8 mouse cellular contexts compared by ENCODE assay signal in the genomic region with DNA sequence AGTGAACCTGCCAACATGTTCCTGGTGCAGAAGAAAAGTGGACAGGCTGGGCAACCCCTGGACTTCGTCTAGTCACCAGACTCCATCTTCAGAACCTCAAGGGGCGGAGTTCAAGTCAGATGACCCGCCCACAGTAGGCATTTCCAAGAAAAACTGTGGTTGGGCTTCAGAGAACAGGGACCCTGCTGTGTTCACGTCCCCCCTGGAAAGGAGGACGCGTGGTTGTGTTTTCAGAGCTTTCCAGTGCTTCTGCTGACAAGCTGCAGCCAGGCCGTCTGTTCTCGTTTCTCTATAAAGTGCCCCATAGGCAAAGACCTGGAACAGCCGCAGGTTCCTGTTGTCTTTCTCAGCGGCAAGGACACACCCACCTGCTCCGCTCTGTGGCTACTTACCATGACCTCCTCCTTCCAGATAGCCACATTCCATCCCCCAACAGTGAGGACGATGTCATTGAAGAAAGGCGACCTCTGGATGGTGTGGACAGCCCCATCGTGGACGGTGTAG.
DNase-seq lines count a peak whose midpoint lies in the region; ATAC-seq and TF ChIP-seq lines count a peak whose summit lies in the region.

No protein-coding gene starts in this region.

- H3K36me3 ChIP-seq in hindbrain, embryonic 13.5 days, result no peaks in the 10 kb centered on the region
- no peaks in the 10 kb centered on the region for H3K36me3 ChIP-seq in hindbrain, embryonic 14.5 days (replicated peaks; ENCODE audit: control insufficient read depth, insufficient read depth)
- no peaks in the 10 kb centered on the region for H3K36me3 ChIP-seq in heart, embryonic 14.5 days (ENCODE audit: control insufficient read depth, insufficient read depth, low read length)
- no peaks in the 10 kb centered on the region for H3K36me3 ChIP-seq in stomach, postnatal 0 days (ENCODE audit: control insufficient read depth, insufficient read depth, low read length)

- no peak overlapping the region for H3K27ac ChIP-seq in hindbrain, embryonic 13.5 days
- no peak overlapping the region for H3K27ac ChIP-seq in hindbrain, embryonic 14.5 days
- H3K27ac ChIP-seq in heart, embryonic 14.5 days (replicated peaks in 1 of 2; ENCODE audit: control insufficient read depth in 1 of 2, insufficient read depth in 1 of 2, low read depth in 2 of 2, low read length in 2 of 2), result peak overlapping the region; percentile 20 to 51; a peak in 3 of 4 replicates
- peak overlapping the region; percentile 63 for H3K27ac ChIP-seq in stomach, postnatal 0 days (replicated peaks)

- peaks cover 12% of the 10 kb centered on the region; the same call in 1 of the 2 replicates for H3K27me3 ChIP-seq in hindbrain, embryonic 13.5 days
- H3K27me3 ChIP-seq in hindbrain, embryonic 14.5 days (ENCODE audit: control insufficient read depth, insufficient read depth, low read length), result no peaks in the 10 kb centered on the region
- no peaks in the 10 kb centered on the region for H3K27me3 ChIP-seq in heart, embryonic 14.5 days (ENCODE audit: control insufficient read depth, insufficient read depth, low read length)
- H3K27me3 ChIP-seq in stomach, postnatal 0 days (ENCODE audit: control insufficient read depth, insufficient read depth, low read length), result no peaks in the 10 kb centered on the region

- WGBS in hindbrain, embryonic 13.5 days, result 27% methylated on average over 15 of the region's 15 CpGs
- 28% methylated on average over 15 of the region's 15 CpGs for WGBS in hindbrain, embryonic 14.5 days
- 10% methylated on average over 15 of the region's 15 CpGs for WGBS in heart, embryonic 14.5 days
- 21% methylated on average over 15 of the region's 15 CpGs for WGBS in stomach, postnatal 0 days

- H3K9me3 ChIP-seq in hindbrain, embryonic 13.5 days, result no peaks in the 10 kb centered on the region
- no peaks in the 10 kb centered on the region for H3K9me3 ChIP-seq in hindbrain, embryonic 14.5 days (ENCODE audit: control insufficient read depth, low read length)
- H3K9me3 ChIP-seq in heart, embryonic 14.5 days (ENCODE audit: control insufficient read depth, low read length), result no peaks in the 10 kb centered on the region
- no peaks in the 10 kb centered on the region for H3K9me3 ChIP-seq in stomach, postnatal 0 days (ENCODE audit: control insufficient read depth, low read length)

- TF ChIP-seq POLR2A in brain, embryonic 14.5 days (IDR thresholded peaks at IDR 0.05; ENCODE audit: borderline replicate concordance, extremely low read depth, insufficient read depth, insufficient read length, poor library complexity, severe bottlenecking), result no peak

- no peak for DNase-seq in hindbrain, embryonic 14.5 days (ENCODE audit: low spot score)
- peak; percentile 50 for DNase-seq in brain, embryonic 14.5 days (ENCODE audit: low read depth)
- DNase-seq in kidney, postnatal 25 days, result peak; percentile 58 to 80
- peak; percentile 73 to 75 for DNase-seq in lung, postnatal 4 days
- peak; percentile 69 for DNase-seq in stomach, postnatal 0 days (ENCODE audit: low spot score)
- DNase-seq in right cerebral cortex, postnatal 36 days (ENCODE audit: low spot score in 2 of 2), result no peak

- no peak overlapping the region for H3K4me3 ChIP-seq in hindbrain, embryonic 13.5 days
- H3K4me3 ChIP-seq in hindbrain, embryonic 14.5 days (replicated peaks; ENCODE audit: low read length), result no peak overlapping the region
- peak overlapping the region in 1 of 2 experiments; percentile 10; a peak in 1 of 4 replicates for H3K4me3 ChIP-seq in heart, embryonic 14.5 days (ENCODE audit: control insufficient read depth in 1 of 2, insufficient read depth in 1 of 2, low read depth in 1 of 2, low read length in 2 of 2)
- peak overlapping the region; percentile 19; the same call in 1 of the 2 replicates for H3K4me3 ChIP-seq in stomach, postnatal 0 days (ENCODE audit: low read depth, low read length)

- TF ChIP-seq CTCF in brain, embryonic 14.5 days (IDR thresholded peaks at IDR 0.05; ENCODE audit: borderline replicate concordance, extremely low read depth, insufficient read depth, insufficient read length), result no peak
- TF ChIP-seq CTCF in stomach, postnatal 0 days (IDR thresholded peaks at IDR 0.05; ENCODE audit: low read depth), result no peak

- no peak for TF ChIP-seq EP300 in stomach, postnatal 0 days (optimal IDR thresholded peaks at IDR 0.05)

- H3K4me1 ChIP-seq in hindbrain, embryonic 13.5 days (replicated peaks), result peaks cover 21% of the 10 kb centered on the region
- peaks cover 16% of the 10 kb centered on the region for H3K4me1 ChIP-seq in hindbrain, embryonic 14.5 days (replicated peaks; ENCODE audit: control insufficient read depth, insufficient read depth, low read length)
- H3K4me1 ChIP-seq in heart, embryonic 14.5 days (ENCODE audit: control insufficient read depth in 2 of 2, insufficient read depth in 2 of 2, low read length in 2 of 2), result peaks cover 23 to 35% of the 10 kb centered on the region in 2 experiments
- no peaks in the 10 kb centered on the region; the same call in 1 of the 2 replicates for H3K4me1 ChIP-seq in stomach, postnatal 0 days (replicated peaks; ENCODE audit: control insufficient read depth, insufficient read depth)

- ATAC-seq in hindbrain, embryonic 13.5 days (ENCODE audit: low FRiP score), result no peak
- no peak for ATAC-seq in hindbrain, embryonic 14.5 days (ENCODE audit: low FRiP score)
- ATAC-seq in heart, embryonic 14.5 days (ENCODE audit: insufficient number of reproducible peaks, insufficient read depth, low FRiP score, low read depth), result 0 out of 2 replicates have a peak, but pooled peaks have one; percentile 37
- peak; percentile 83 for ATAC-seq in stomach, postnatal 0 days (ENCODE audit: low FRiP score, low TSS enrichment)

- no peak overlapping the region for H3K9ac ChIP-seq in hindbrain, embryonic 13.5 days
- no peak overlapping the region for H3K9ac ChIP-seq in hindbrain, embryonic 14.5 days
- H3K9ac ChIP-seq in heart, embryonic 14.5 days (ENCODE audit: low read length), result peak overlapping the region; percentile 34; the same call in 1 of the 2 replicates
- no peak overlapping the region for H3K9ac ChIP-seq in stomach, postnatal 0 days (ENCODE audit: low read length)

- H3K4me2 ChIP-seq in hindbrain, embryonic 13.5 days, result 0 out of 2 replicates have a peak overlapping the region, but pooled peaks have one; percentile 4
- no peak overlapping the region for H3K4me2 ChIP-seq in hindbrain, embryonic 14.5 days (replicated peaks)
- H3K4me2 ChIP-seq in heart, embryonic 14.5 days (ENCODE audit: low read length), result peak overlapping the region; percentile 54
- peak overlapping the region; percentile 48 for H3K4me2 ChIP-seq in stomach, postnatal 0 days (replicated peaks; ENCODE audit: low read depth)

Comparison
In these comparisons a context has a peak if more than half of its experiments do, and no peak if none do; other contexts are left out.
1. ATAC-seq: peak in heart, embryonic 14.5 days (single experiment) and stomach, postnatal 0 days (single experiment); none in hindbrain, embryonic 13.5 days (single experiment) and hindbrain, embryonic 14.5 days (single experiment).
2. H3K27ac ChIP-seq: peak in heart, embryonic 14.5 days (2 of 2) and stomach, postnatal 0 days (single experiment); none in hindbrain, embryonic 13.5 days (single experiment) and hindbrain, embryonic 14.5 days (single experiment).
3. DNase-seq: peak in brain, embryonic 14.5 days (single experiment), kidney, postnatal 25 days (2 of 2), lung, postnatal 4 days (2 of 2) and stomach, postnatal 0 days (single experiment); none in hindbrain, embryonic 14.5 days (single experiment) and right cerebral cortex, postnatal 36 days (0 of 2).